Mouse (Mus musculus): ENCODE data around the gene Chrm3. TPM values are rescaled to one million over a fixed set of nuclear protein-coding genes. Genes with fewer than 3 reads are reported as not detected.

Gene Chrm3
- polyA plus RNA-seq, 3 experiments from 2014 or later, result 0.14 to 0.67 (median 0.19) TPM

DNA sequence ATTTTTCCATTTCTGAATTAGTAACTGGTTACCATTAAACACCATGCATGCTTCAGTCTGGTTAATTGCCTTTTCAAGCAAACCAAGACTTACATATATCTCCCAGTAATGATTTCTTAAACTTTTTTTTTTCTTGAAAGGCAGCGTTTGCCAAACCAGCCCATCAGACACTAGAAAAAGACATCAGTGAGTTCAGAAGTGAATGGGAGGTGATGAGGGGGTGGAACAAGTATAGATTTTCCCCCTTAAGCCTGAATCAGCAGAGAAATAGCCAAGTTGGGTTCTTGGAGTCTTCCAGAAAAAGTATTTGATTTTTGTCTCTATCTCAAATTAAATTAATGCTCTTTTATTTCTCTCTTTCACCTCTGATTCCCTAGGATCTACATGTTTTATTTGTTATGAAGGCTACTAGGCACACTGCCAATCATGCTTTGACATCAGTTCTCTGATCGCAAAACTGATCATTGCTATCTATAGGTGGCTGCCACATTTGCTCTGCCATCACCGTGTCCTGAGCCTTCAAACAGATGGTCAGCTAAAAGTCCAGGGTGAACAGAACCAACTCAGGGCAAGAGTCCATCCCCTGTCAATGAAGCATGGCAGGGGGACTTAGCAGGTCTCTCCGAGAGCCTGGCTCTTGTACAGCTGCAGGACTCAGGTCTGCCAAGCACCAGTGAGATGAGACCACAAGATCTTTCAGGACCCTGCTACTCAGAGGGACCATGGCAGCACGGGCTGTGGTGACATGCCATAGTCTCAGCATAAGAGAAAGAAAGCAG is 125.1 kb downstream of the Chrm3 start:
- ATAC-seq, result no peak

GRCm38 (mm10) chr13:10220403-10220802 is 140.2 kb downstream of the Chrm3 start:
- no peak for ATAC-seq

DNA sequence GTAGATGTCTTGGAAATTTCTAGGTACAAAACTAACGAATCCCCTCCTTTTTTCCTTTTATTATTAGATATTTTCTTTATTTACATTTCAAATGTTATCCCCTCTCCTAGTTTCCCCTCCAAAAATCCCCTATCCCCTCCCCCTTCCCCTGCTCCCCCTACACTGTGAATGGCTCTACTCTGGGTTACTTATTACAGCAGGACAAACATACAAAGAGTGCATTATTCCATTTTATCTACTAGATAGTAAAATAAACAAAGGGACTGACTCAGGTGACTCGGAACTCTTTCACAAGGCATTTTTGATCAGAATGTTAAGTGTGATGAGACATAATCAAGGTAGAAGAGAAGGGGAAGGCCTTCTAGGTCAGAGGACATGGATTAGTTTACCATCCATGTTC is 148.5 kb downstream of the Chrm3 start:
- no peak for ATAC-seq

GRCm38 (mm10) chr13:10210522-10211244 is 150.0 kb downstream of the Chrm3 start:
- ATAC-seq, result peak; percentile 80

DNA sequence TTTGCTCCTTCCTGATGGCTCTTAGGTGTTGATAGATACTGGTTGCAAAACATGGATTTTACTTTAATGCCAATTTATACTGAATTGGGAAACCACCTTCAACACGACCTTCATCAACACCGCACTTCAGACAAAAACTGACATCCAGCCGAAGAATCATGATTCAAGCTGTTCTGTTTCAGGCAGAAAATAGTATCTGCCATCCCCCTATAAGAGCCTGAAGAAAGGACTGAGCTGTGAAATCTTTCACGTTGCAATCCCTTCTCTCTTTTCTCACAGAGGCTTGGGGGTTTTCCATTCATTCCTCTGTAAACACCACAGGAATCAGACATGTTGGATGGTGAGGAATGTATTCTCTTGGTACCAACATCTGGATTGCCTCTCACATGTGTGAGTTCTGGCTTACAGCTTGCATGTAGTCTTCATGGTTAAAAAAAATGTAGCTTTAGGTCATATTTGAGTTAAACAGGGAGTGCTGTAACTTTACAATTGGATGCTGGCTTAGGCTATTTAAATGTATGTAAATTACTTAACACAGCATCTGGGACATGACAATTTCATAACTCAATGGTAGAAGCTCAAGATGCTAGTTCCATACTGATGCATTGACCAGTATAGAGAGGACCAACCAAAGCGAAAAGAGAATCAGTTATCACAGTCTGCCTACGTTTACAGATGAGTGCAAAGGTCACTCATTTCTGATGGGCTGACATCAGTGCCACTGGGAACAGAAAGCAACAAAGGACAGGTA is 161.3 kb downstream of the Chrm3 start:
- no peak for ATAC-seq

- ATAC-seq, result no peak
These were observed 170.8 kb downstream of the Chrm3 start for GRCm38 (mm10) chr13:10189829-10190228.

DNA sequence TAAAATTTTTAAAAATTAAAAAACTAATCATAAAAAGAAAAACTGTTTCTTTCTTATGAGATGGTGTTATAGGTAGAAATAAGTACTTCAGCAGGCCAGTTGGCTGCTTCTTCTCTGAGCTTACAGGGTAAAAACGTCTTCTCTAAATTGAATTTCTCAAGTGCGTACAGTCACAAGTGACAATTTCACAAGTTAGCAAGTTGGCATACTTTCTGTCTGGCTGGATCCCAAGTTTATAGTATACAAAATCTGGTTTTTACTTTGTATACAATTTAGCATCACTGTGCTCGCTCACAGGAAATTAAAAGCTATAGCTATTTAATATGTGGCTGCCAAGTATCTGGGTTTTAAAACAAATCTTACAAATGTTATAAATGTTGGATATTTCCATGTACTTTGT is 172.7 kb downstream of the Chrm3 start:
- ATAC-seq, result no peak

DNA sequence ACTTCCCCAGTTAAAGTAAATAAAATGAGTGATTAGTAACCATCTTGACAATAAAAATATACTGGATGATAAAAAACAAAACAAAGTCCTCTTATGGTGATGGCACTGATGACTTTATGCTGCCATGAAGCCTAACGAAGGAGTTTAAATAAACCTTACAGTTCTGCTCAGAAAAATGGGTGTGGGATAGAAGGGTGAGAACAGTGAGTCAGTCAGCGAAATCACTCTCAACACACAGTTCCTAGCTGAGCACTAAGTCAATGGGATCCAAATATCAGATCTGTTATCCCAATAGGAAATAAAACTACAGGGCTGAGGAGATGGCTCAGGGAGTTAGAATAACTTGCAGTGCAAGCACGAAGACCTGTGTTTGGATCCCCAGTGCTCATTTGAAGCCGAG is 176.8 kb downstream of the Chrm3 start:
- ATAC-seq, result no peak

DNA sequence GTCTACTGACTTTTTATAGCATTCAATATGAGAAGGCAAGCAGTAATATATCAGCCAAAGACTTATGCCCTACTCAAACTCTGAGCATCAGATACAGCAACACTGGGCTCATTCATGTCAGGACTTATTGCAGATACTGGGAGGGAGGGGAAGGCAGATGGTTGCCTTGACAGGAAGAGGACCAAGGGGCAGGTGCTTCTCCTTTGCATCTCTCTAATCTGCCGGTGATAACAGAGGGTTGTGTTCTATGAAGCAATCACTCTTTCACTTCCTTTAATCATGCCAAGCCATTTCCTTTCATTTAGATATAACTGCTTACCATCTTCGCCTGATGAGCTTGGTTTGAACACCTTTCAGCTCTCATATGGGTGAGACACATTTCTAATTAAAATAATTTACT is 177.9 kb downstream of the Chrm3 start:
- ATAC-seq, result no peak

DNA sequence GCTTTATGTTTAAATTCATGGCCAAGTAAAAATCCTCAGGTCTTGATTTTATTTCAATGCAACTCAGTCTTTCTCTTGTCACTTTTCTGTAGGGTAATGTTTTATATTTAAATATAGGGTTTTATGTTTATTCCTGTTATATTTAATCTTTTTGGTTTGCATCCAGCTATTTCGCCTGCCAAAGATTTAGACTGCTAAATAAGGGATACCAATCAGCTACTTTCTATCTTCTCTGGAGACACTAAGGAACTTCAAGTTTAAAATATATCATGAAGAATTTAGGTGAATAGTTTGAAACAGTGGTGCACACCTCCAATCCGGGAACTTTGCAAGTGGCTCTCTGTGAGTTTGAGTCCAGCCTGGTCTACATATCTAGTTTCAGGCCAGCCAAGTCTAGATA is 190.1 kb downstream of the Chrm3 start:
- no peak for ATAC-seq

GRCm38 (mm10) chr13:10163354-10163753 is 197.3 kb downstream of the Chrm3 start:
- ATAC-seq, result no peak

GRCm38 (mm10) chr13:10157496-10157895 is 203.2 kb downstream of the Chrm3 start:
- ATAC-seq, result no peak

DNA sequence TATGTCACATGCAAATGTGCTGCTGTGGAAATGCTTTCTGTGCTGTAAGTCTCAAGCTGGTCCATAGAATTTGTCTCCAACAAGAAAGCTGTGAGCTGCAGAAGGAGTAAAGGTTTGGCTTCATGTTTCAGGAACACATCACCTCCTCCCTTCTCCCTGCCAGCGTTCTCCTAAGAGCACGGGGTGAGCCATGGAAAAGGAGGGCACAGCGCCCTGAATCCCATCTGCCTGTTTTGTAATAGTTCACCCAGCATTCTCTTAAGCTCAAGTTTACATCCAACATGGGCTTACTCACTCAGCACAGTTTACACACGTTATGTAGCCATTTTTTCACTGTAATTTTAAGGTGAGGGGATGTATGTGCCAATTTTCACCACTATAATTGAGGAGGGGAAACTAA is 220.1 kb downstream of the Chrm3 start:
- no peak for ATAC-seq

GRCm38 (mm10) chr13:10138878-10139277 is 221.8 kb downstream of the Chrm3 start:
- ATAC-seq, result no peak

DNA sequence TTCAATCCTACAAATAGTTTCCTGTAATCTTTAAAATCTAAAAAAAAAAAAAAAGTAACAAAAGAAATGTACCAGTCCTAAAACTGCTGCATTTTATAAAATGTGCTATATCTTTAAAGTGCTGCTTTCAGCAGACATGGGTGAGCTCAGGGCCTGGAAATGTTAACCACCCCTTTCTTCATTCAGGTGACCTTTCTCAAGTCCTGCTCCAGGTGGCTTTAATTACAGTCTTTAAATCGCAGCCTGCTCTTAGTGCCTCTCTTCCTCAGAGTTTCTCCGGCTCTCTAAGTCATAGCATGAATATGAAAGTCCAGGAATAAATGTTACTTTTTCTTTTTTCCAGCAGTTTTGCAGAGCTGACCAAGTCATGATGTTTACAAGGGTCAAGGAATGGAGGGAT is 229.6 kb downstream of the Chrm3 start:
- ATAC-seq, result no peak

- no peak for ATAC-seq
These were observed 248.4 kb downstream of the Chrm3 start for GRCm38 (mm10) chr13:10112211-10112610.

DNA sequence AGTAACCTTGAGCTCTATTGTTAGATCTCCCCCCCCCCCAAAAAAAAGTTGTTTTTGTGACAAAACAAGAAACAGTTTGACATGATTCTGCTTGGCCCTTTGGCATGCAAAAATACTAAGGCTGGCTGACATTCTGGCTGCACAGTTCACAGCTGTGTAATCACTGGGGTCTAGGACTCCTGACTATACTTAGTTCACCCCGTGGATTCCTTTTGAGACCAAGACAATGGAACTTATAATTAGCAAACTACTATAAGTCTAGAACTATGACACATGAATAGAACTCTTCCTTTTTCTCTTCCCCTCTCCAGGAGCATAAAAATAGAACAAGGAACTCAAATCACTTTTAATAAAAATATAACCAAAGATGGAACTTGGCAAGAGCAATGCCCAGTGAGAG is 251.1 kb downstream of the Chrm3 start:
- ATAC-seq, result no peak

DNA sequence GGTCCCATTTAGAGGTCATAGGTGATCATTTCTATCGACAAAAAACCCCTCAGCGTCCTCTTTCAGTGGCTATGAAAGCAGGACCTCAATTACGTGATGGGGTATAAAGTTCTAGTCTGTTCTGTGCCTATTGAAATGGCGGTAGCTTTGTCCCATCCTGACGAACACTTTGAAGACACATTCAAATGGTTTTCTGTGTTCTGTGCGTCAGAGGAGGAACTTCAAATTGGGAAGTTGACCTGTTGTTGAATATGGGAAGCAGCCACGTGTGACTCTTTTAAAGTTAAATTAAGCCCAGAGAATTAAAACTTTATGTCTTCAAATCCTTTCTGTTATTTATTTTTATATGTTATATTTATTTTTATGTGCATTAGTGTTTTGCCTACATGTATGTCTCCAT is 253.3 kb downstream of the Chrm3 start:
- no peak for ATAC-seq

DNA sequence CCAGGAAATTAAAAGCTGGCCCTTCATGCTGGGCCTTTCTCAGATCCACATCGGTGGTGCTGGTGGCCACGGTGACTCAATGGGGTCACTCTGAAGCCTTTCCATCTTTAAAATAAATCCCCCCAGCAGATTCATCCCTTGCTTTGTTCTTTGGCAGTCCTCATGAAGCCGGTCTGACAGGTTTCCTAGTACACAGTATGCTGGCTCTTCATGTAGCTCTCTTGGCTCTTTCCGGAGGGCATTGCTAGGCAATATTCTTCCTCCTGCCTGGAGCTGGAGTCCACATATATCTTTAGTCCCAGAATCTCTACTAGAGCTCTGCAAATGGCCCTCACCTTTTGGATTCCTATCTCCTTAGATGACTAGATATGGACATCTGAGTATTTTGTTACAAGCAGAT is 269.9 kb downstream of the Chrm3 start:
- no peak for ATAC-seq

DNA sequence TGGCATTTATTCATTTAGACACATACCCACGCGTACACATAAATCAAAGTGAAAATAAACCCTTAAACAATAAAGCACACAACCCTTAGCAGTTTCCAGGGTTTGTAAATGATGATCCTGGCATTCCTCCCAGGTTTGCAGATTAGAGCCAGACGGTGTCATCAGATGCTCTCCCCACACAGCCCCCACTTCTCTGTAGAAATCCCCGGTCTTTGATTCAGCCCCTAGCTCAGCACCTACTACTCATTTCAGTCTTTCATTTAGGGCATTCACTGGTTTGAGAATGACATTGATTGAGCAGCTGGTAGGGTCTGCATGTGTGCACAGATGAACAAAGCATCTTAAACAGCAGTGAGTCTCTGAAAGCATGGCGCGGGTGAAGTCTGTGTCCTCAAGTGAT is 274.3 kb downstream of the Chrm3 start:
- ATAC-seq, result no peak

GRCm38 (mm10) chr13:10081896-10082426 is 278.7 kb downstream of the Chrm3 start:
- no peak for ATAC-seq

DNA sequence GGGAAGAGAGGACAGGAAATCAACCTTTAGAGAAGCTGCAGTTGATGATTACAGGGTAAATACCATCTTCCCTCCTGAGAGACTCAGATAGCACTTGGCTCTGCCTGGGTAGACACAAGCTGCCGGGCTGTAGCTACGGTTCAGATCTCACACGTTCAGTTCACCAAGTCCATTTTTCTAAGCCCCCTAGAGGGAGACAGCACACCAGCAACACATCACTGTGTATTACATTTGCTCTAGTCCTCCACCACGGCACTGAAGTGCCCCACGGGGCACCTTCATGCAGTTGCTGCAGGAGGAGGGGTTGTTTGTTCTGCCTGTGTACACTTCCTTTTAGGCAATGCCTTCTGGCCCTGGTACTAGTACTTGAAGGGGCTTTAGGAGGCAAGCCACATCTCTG is 289.5 kb downstream of the Chrm3 start:
- ATAC-seq, result peak; percentile 83

DNA sequence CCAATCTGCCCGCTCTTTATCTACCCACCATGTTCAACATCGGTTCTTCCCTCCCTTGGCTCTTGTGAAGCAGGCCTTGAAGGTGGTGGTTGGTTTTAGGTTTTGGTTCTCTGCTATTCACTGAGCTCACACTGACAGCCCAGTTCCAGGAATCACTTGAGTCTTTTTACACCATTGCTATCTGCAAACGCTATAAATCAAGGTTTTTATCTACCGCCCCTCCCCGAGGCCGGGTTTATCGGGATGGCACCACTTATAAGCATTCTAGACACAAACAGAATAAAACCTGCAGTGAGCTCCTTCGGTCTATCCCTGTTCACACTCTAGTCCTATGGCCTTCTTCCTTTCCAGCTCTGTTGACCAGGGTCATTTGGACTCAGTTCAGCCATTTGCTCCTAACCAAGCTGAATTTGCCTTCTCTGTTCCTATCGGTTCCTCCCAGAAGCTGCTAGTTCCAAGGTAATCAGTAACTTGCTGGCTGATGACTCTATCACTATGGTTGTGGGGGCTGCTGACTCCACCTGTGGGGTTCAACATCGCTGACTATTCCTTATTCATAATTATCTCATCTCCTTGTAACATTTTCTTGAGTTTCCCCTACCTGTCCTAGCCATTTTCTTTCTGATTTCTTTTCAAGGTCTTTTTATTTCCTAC is 291.6 kb downstream of the Chrm3 start:
- ATAC-seq, result no peak

Measured in inflammation-experienced regulatory T-cells, adult 6 months (primary cell).